Mouse (Mus musculus): ENCODE results near the gene Hist1h2ah. TPM values are rescaled to one million over a fixed set of nuclear protein-coding genes. Genes with fewer than 3 reads are reported as not detected.

Hist1h2ah gene
- polyA plus RNA-seq, 2 experiments = 5.5 to 6.5 TPM

GRCm38 (mm10) chr13:22020901-22021339 lies 14.4 kb downstream of the Hist1h2ah start:
- under 1% methylated on average over 8 of the region's 8 CpGs for WGBS
- Histone ChIP-seq H3K27me3 (ENCODE audit: control insufficient read depth, insufficient read depth, low read length) (peaks cover 22% of the 10 kb centered on the region), H3K9ac (ENCODE audit: low read depth, low read length, severe bottlenecking) (no peak overlapping the region; the same call in 1 of the 2 replicates), H3K36me3 (ENCODE audit: control insufficient read depth, insufficient read depth, low read length) (no peaks in the 10 kb centered on the region), H3K4me3 (replicated peaks; ENCODE audit: low read length) (peak overlapping the region; percentile 42), H3K9me3 (ENCODE audit: control insufficient read depth, low read length) (no peaks in the 10 kb centered on the region), H3K4me1 (ENCODE audit: control insufficient read depth, insufficient read depth, low read length) (no peaks in the 10 kb centered on the region), H3K4me2 (replicated peaks; ENCODE audit: low read depth, low read length, severe bottlenecking) (peak overlapping the region; percentile 62), H3K27ac (replicated peaks; ENCODE audit: low read depth, low read length) (no peak overlapping the region)
- DNase-seq (ENCODE audit: low spot score) = peak; percentile 74
- no peak for TF ChIP-seq POLR2A (IDR thresholded peaks at IDR 0.05; ENCODE audit: borderline replicate concordance, extremely low read depth, insufficient read depth, insufficient read length)
- peak; percentile 70 for ATAC-seq (ENCODE audit: low FRiP score, low read depth)

GRCm38 (mm10) chr13:22019934-22020835 lies 15.2 kb downstream of the Hist1h2ah start:
- peak overlapping the region; percentile 42 for H3K4me3 ChIP-seq (replicated peaks; ENCODE audit: low read length)
- peaks cover 27% of the 10 kb centered on the region for H3K27me3 ChIP-seq (ENCODE audit: control insufficient read depth, insufficient read depth, low read length)
- H3K4me2 ChIP-seq (replicated peaks; ENCODE audit: low read depth, low read length, severe bottlenecking) = peak overlapping the region; percentile 62
- no peaks in the 10 kb centered on the region for H3K36me3 ChIP-seq (ENCODE audit: control insufficient read depth, insufficient read depth, low read length)
- DNase-seq (ENCODE audit: low spot score) (no peak), ATAC-seq (ENCODE audit: low FRiP score, low read depth) (0 out of 2 replicates have a peak, but pooled peaks have one; percentile 25)
- no peak overlapping the region for H3K27ac ChIP-seq (replicated peaks; ENCODE audit: low read depth, low read length)
- no peaks in the 10 kb centered on the region for H3K4me1 ChIP-seq (ENCODE audit: control insufficient read depth, insufficient read depth, low read length)
- H3K9ac ChIP-seq (ENCODE audit: low read depth, low read length, severe bottlenecking) = 0 out of 2 replicates have a peak overlapping the region, but pooled peaks have one; percentile 17
- no peak for TF ChIP-seq POLR2A (IDR thresholded peaks at IDR 0.05; ENCODE audit: borderline replicate concordance, extremely low read depth, insufficient read depth, insufficient read length)
- H3K9me3 ChIP-seq (ENCODE audit: control insufficient read depth, low read length) = no peaks in the 10 kb centered on the region
- WGBS = under 1% methylated on average over 44 of the region's 44 CpGs

GRCm38 (mm10) chr13:22015479-22016450 lies 19.6 kb downstream of the Hist1h2ah start:
- H3K36me3 ChIP-seq (ENCODE audit: control insufficient read depth, insufficient read depth, low read length) = no peaks in the 10 kb centered on the region
- no peak for TF ChIP-seq POLR2A (IDR thresholded peaks at IDR 0.05; ENCODE audit: borderline replicate concordance, extremely low read depth, insufficient read depth, insufficient read length)
- H3K27ac ChIP-seq (replicated peaks; ENCODE audit: low read depth, low read length) = no peak overlapping the region
- no peaks in the 10 kb centered on the region for H3K4me1 ChIP-seq (ENCODE audit: control insufficient read depth, insufficient read depth, low read length)
- ATAC-seq (ENCODE audit: low FRiP score, low read depth) (peak; percentile 78), DNase-seq (ENCODE audit: low spot score) (peak; percentile 75)
- no peak overlapping the region for H3K4me2 ChIP-seq (replicated peaks; ENCODE audit: low read depth, low read length, severe bottlenecking)
- H3K9ac ChIP-seq (ENCODE audit: low read depth, low read length, severe bottlenecking) = no peak overlapping the region
- peaks cover 62% of the 10 kb centered on the region for H3K27me3 ChIP-seq (ENCODE audit: control insufficient read depth, insufficient read depth, low read length)
- WGBS = 18% methylated on average over 27 of the region's 27 CpGs
- H3K4me3 ChIP-seq (replicated peaks; ENCODE audit: low read length) = no peak overlapping the region
- H3K9me3 ChIP-seq (ENCODE audit: control insufficient read depth, low read length) = no peaks in the 10 kb centered on the region

- WGBS = 12% methylated on average over 17 of the region's 17 CpGs
- H3K4me1 ChIP-seq (ENCODE audit: control insufficient read depth, insufficient read depth, low read length) = no peaks in the 10 kb centered on the region
- no peaks in the 10 kb centered on the region for H3K36me3 ChIP-seq (ENCODE audit: control insufficient read depth, insufficient read depth, low read length)
- H3K27ac ChIP-seq (replicated peaks; ENCODE audit: low read depth, low read length) = no peak overlapping the region
- peak overlapping the region; percentile 17; the same call in 1 of the 2 replicates for H3K4me2 ChIP-seq (replicated peaks; ENCODE audit: low read depth, low read length, severe bottlenecking)
- DNase-seq (ENCODE audit: low spot score) (no peak), ATAC-seq (ENCODE audit: low FRiP score, low read depth) (no peak; the same call in 1 of the 2 replicates)
- H3K9ac ChIP-seq (ENCODE audit: low read depth, low read length, severe bottlenecking) = no peak overlapping the region
- TF ChIP-seq POLR2A (IDR thresholded peaks at IDR 0.05; ENCODE audit: borderline replicate concordance, extremely low read depth, insufficient read depth, insufficient read length) = no peak
- H3K9me3 ChIP-seq (ENCODE audit: control insufficient read depth, low read length) = no peaks in the 10 kb centered on the region
- H3K27me3 ChIP-seq (ENCODE audit: control insufficient read depth, insufficient read depth, low read length) = peaks cover 67% of the 10 kb centered on the region
- peak overlapping the region; percentile 14; the same call in 1 of the 2 replicates for H3K4me3 ChIP-seq (replicated peaks; ENCODE audit: low read length)
These were observed 20.9 kb downstream of the Hist1h2ah start for GRCm38 (mm10) chr13:22014411-22014845.

- H3K4me2 ChIP-seq (replicated peaks; ENCODE audit: low read depth, low read length, severe bottlenecking) = no peak overlapping the region
These were observed 21.7 kb downstream of the Hist1h2ah start for GRCm38 (mm10) chr13:22013716-22014115.

More at GRCm38 (mm10) chr13:22013716-22014115, 21.7 kb downstream of the Hist1h2ah start:
- H3K9ac ChIP-seq (ENCODE audit: low read depth, low read length, severe bottlenecking) = no peak overlapping the region
- H3K4me3 ChIP-seq (replicated peaks; ENCODE audit: low read length) = no peak overlapping the region
- DNase-seq (ENCODE audit: low spot score) (no peak), ATAC-seq (ENCODE audit: low FRiP score, low read depth) (no peak)
- no peak for TF ChIP-seq POLR2A (IDR thresholded peaks at IDR 0.05; ENCODE audit: borderline replicate concordance, extremely low read depth, insufficient read depth, insufficient read length)
- no peaks in the 10 kb centered on the region for H3K4me1 ChIP-seq (ENCODE audit: control insufficient read depth, insufficient read depth, low read length)
- H3K36me3 ChIP-seq (ENCODE audit: control insufficient read depth, insufficient read depth, low read length) = no peaks in the 10 kb centered on the region
- no peaks in the 10 kb centered on the region for H3K9me3 ChIP-seq (ENCODE audit: control insufficient read depth, low read length)
- peaks cover 67% of the 10 kb centered on the region for H3K27me3 ChIP-seq (ENCODE audit: control insufficient read depth, insufficient read depth, low read length)
- 21% methylated on average over 13 of the region's 13 CpGs for WGBS
- no peak overlapping the region for H3K27ac ChIP-seq (replicated peaks; ENCODE audit: low read depth, low read length)

Measured in limb, embryonic 14.5 days (tissue).